Mouse (Mus musculus): ENCODE data around the gene Krt34. TPM values are rescaled to one million over a fixed set of nuclear protein-coding genes. Genes with fewer than 3 reads are reported as not detected.

Krt34 gene
- total RNA-seq (2023) = not detected in 2 replicates

DNA sequence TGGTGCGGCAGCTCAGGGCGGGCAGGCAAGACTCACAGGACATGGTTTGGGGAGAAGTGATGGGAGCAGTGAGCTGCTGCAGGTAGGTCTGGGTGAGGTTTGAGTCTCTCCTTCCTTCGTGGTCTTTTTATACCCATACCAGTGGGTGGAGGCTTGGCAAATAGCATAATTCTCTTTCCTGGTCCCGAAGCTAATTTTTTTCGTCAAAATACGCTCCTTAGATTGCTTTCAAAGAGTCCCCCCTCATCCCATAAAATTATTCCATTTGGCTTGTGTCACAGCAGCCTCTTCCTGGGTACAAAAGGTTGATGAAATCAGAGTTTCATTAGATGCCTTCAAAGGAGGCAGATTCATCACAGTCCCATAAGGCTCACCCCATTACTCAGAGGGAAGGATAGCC is at the start of gene Krt34:
Gene Krt34 (minus strand): TSS at position 101 of the 400 bp plus-strand sequence.

GRCm38 (mm10) chr11:100087861-100088260 is 46.5 kb upstream of the Krt34 start, which contains the start of gene Krt32:
Gene Krt32 (minus strand): TSS chr11:100088226.

DNA sequence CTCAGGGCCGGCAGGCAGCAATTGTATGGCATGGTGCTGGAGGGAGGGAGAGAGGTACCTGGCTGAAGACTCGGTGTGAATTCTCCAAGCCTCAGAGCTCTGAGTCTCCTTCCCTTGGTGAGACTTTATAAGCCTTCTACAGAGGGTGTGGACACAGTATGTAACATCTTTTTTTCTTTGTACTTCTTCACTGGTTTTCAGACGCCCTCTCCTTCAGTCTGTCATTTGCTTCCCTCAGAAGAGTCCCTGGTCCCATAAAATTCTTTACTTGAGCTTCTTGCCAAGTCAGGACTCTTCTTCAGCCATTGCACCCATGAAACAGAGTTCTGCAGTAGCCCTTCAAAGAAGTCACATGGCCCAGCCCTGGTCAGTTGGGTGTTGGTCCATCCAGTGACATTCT is 9.1 kb upstream of the Krt34 start, which contains the start of gene Krt31:
Gene Krt31 (minus strand): TSS at position 101 of the 400 bp plus-strand sequence.

GRCm38 (mm10) chr11:100029768-100030167 is 11.6 kb downstream of the Krt34 start, which contains the start of gene Krt33b:
Gene Krt33b (minus strand): TSS chr11:100029868.

DNA sequence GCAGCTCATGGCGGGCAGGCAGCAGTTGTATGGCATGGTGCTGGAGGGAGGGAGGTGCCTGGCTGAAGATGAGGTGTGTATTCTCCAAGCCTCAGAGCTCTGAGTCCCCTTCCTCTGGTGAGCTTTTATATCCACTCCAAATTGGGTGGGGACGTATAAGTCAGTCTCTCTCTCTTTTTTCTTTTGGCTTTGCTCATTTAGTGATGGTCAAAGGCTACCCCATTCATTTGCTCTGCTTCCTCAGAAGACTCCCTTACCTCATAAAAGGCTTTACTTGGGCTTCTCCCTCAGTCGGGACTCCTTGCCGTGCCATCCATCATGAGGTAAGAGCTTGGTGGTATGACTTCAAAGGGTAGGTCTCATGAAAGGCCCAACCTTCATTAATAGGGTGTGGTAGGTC is 25.2 kb downstream of the Krt34 start, which contains the start of gene Krt33a:
Gene Krt33a (minus strand): TSS at position 101 of the 400 bp plus-strand sequence.

GRCm38 (mm10) chr11:99993620-99994383 is 47.6 kb downstream of the Krt34 start, which contains the start of gene Krtap17-1:
Gene Krtap17-1 (minus strand): TSS chr11:99993994.

Other genes starting within 250 kb of the Krt34 start
- not detected in 2 replicates for gene Gm11596, start 248.1 kb downstream of the Krt34 start, total RNA-seq (2023)
- gene Gm11569, start 242.6 kb downstream of the Krt34 start, total RNA-seq (2023) = not detected in 2 replicates
- not detected in 2 replicates for gene Gm11554, start 237.1 kb downstream of the Krt34 start, total RNA-seq (2023)
- gene Krtap4-13, start 231.7 kb downstream of the Krt34 start, total RNA-seq (2023) = not detected in 2 replicates
- gene Gm11564, start 225.9 kb downstream of the Krt34 start, total RNA-seq (2023) = not detected in 2 replicates
- not detected in 2 replicates for gene 2300003K06Rik, start 203.5 kb downstream of the Krt34 start, total RNA-seq (2023)
- not detected in 2 replicates for gene Krtap4-16, start 189.9 kb downstream of the Krt34 start, total RNA-seq (2023)
- not detected in 2 replicates for gene Gm11568, start 183.6 kb downstream of the Krt34 start, total RNA-seq (2023)
- gene Gm11559, start 177.1 kb downstream of the Krt34 start, total RNA-seq (2023) = not detected in 2 replicates
- not detected in 2 replicates for gene Krtap9-1, start 168.2 kb downstream of the Krt34 start, total RNA-seq (2023)
- not detected in 2 replicates for gene Gm11567, start 162.4 kb downstream of the Krt34 start, total RNA-seq (2023)
- gene Krtap31-1, start 133.6 kb downstream of the Krt34 start, total RNA-seq (2023) = not detected in 2 replicates
- not detected in 2 replicates for gene Gm11565, start 126.8 kb downstream of the Krt34 start, total RNA-seq (2023)
- not detected in 2 replicates for gene Krtap31-2, start 105.3 kb downstream of the Krt34 start, total RNA-seq (2023)
- gene Krtap9-5, start 93.1 kb downstream of the Krt34 start, total RNA-seq (2023) = not detected in 2 replicates
- gene Krtap29-1, start 62.5 kb downstream of the Krt34 start, total RNA-seq (2023) = not detected in 2 replicates
- gene Krtap16-1, start 55.0 kb downstream of the Krt34 start, total RNA-seq (2023) = not detected in 2 replicates
- gene Krtap17-1, start 47.6 kb downstream of the Krt34 start, total RNA-seq (2023) = not detected in 2 replicates
- not detected in 2 replicates for gene Krt33a, start 25.3 kb downstream of the Krt34 start, total RNA-seq (2023)
- not detected in 2 replicates for gene Krt33b, start 11.7 kb downstream of the Krt34 start, total RNA-seq (2023)
- gene Krt31, start 9.0 kb upstream of the Krt34 start, total RNA-seq (2023) = not detected in 2 replicates
- gene Krt32, start 46.7 kb upstream of the Krt34 start, total RNA-seq (2023) = not detected in 2 replicates
- gene Krt35, start 54.7 kb upstream of the Krt34 start, total RNA-seq (2023) = not detected in 2 replicates
- not detected in 2 replicates for gene Krt36, start 64.1 kb upstream of the Krt34 start, total RNA-seq (2023)
- not detected in 2 replicates for gene Krt13, start 80.0 kb upstream of the Krt34 start, total RNA-seq (2023)
- gene Krt15, start 94.4 kb upstream of the Krt34 start, total RNA-seq (2023) = not detected in 2 replicates
- gene Krt19, start 107.1 kb upstream of the Krt34 start, total RNA-seq (2023) = not detected in 2 replicates
- not detected in 2 replicates for gene Krt9, start 151.7 kb upstream of the Krt34 start, total RNA-seq (2023)
- not detected in 2 replicates for gene Krt14, start 166.0 kb upstream of the Krt34 start, total RNA-seq (2023)
- gene Krt16, start 207.3 kb upstream of the Krt34 start, total RNA-seq (2023) = not detected in 2 replicates
- not detected in 2 replicates for gene Krt17, start 219.5 kb upstream of the Krt34 start, total RNA-seq (2023)
- gene Krt42, start 228.3 kb upstream of the Krt34 start, total RNA-seq (2023) = not detected in 2 replicates

Measured in neutrophil, adult 65 days (primary cell).